Mouse (Mus musculus) mesoderm, embryonic 11.5 days (tissue): Measurements from ENCODE around the gene Grb2.
A peak's percentile ranks its signal among the peaks of the same experiment; 100 is the strongest.

Experiments used
- DNase-seq: peaks from one replicate; pipeline ENCODE4 v3.0.0-alpha.2; 2012; ENCODE audit warnings: low read depth, low spot score

The Grb2 gene

GRCm38 (mm10) chr11:115611173-115611572 is 97.2 kb downstream of the Grb2 start:
- no peak for DNase-seq

- no peak for DNase-seq
These were observed 98.8 kb downstream of the Grb2 start for GRCm38 (mm10) chr11:115609576-115609975.

GRCm38 (mm10) chr11:115608421-115609399 is 99.7 kb downstream of the Grb2 start:
- no peak for DNase-seq

GRCm38 (mm10) chr11:115606733-115607132 is 101.7 kb downstream of the Grb2 start:
- DNase-seq, result no peak

GRCm38 (mm10) chr11:115604304-115604696 is 104.1 kb downstream of the Grb2 start:
- DNase-seq, result no peak

GRCm38 (mm10) chr11:115603476-115604303 is 104.7 kb downstream of the Grb2 start, which contains the start of the genes Mrps7 and Gga3:
TSS of gene Mrps7 (plus strand) at chr11:115603925.
TSS of gene Gga3 (minus strand) at chr11:115604051.
- DNase-seq, result peak; percentile 90

GRCm38 (mm10) chr11:115603128-115603475 is 105.3 kb downstream of the Grb2 start:
- DNase-seq, result no peak

- no peak for DNase-seq
These were observed 107.2 kb downstream of the Grb2 start for GRCm38 (mm10) chr11:115601174-115601573.

- no peak for DNase-seq
These were observed 107.7 kb downstream of the Grb2 start for GRCm38 (mm10) chr11:115600743-115601142.

- DNase-seq, result no peak
These were observed 108.7 kb downstream of the Grb2 start for GRCm38 (mm10) chr11:115599722-115600121.

GRCm38 (mm10) chr11:115598309-115598708 is 110.1 kb downstream of the Grb2 start:
- DNase-seq, result no peak

- no peak for DNase-seq
These were observed 113.2 kb downstream of the Grb2 start for GRCm38 (mm10) chr11:115595209-115595608.
